Mouse (Mus musculus): ENCODE results near the gene Cped1. TPM values are rescaled to one million over a fixed set of nuclear protein-coding genes. Genes with fewer than 3 reads are reported as not detected.

Cped1 gene
- polyA plus RNA-seq, 1 experiment from 2014 or later = 6.9 TPM

- WGBS = 63% methylated on average over 3 of the region's 3 CpGs
- Histone ChIP-seq H3K9ac (ENCODE audit: low read length) (no peak overlapping the region), H3K4me3 (ENCODE audit: control insufficient read depth in 1 of 2, insufficient read depth in 1 of 2, low read depth in 1 of 2, low read length in 2 of 2) (no peak overlapping the region), H3K36me3 (ENCODE audit: control insufficient read depth, insufficient read depth, low read length) (no peaks in the 10 kb centered on the region), H3K9me3 (ENCODE audit: control insufficient read depth, low read length) (no peaks in the 10 kb centered on the region), H3K4me1 (ENCODE audit: control insufficient read depth in 2 of 2, insufficient read depth in 2 of 2, low read length in 2 of 2) (peaks cover 3 to 11% of the 10 kb centered on the region in 2 experiments; a peak in 3 of 4 replicates), H3K27ac (replicated peaks in 1 of 2; ENCODE audit: control insufficient read depth in 1 of 2, insufficient read depth in 1 of 2, low read depth in 2 of 2, low read length in 2 of 2) (no peak overlapping the region), H3K4me2 (ENCODE audit: low read length) (no peak overlapping the region), H3K27me3 (ENCODE audit: control insufficient read depth, insufficient read depth, low read length) (no peaks in the 10 kb centered on the region)
- no peak for ATAC-seq (ENCODE audit: insufficient number of reproducible peaks, insufficient read depth, low FRiP score, low read depth)
These were observed 15.2 kb downstream of the Cped1 start for GRCm38 (mm10) chr6:22000881-22001280.

GRCm38 (mm10) chr6:22001284-22001916 is 15.7 kb downstream of the Cped1 start:
- H3K9ac ChIP-seq (ENCODE audit: low read length) = no peak overlapping the region
- no peak overlapping the region for H3K27ac ChIP-seq (replicated peaks in 1 of 2; ENCODE audit: control insufficient read depth in 1 of 2, insufficient read depth in 1 of 2, low read depth in 2 of 2, low read length in 2 of 2)
- H3K9me3 ChIP-seq (ENCODE audit: control insufficient read depth, low read length) = no peaks in the 10 kb centered on the region
- peaks cover 3 to 11% of the 10 kb centered on the region in 2 experiments; a peak in 3 of 4 replicates for H3K4me1 ChIP-seq (ENCODE audit: control insufficient read depth in 2 of 2, insufficient read depth in 2 of 2, low read length in 2 of 2)
- no peaks in the 10 kb centered on the region for H3K36me3 ChIP-seq (ENCODE audit: control insufficient read depth, insufficient read depth, low read length)
- WGBS = 78% methylated on average over 5 of the region's 5 CpGs
- no peaks in the 10 kb centered on the region for H3K27me3 ChIP-seq (ENCODE audit: control insufficient read depth, insufficient read depth, low read length)
- H3K4me2 ChIP-seq (ENCODE audit: low read length) = no peak overlapping the region
- ATAC-seq (ENCODE audit: insufficient number of reproducible peaks, insufficient read depth, low FRiP score, low read depth) = no peak
- H3K4me3 ChIP-seq (ENCODE audit: control insufficient read depth in 1 of 2, insufficient read depth in 1 of 2, low read depth in 1 of 2, low read length in 2 of 2) = no peak overlapping the region

- no peaks in the 10 kb centered on the region for H3K9me3 ChIP-seq (ENCODE audit: control insufficient read depth, low read length)
- H3K4me1 ChIP-seq (ENCODE audit: control insufficient read depth in 2 of 2, insufficient read depth in 2 of 2, low read length in 2 of 2) = peaks cover 3 to 11% of the 10 kb centered on the region in 2 experiments; a peak in 3 of 4 replicates
- H3K4me2 ChIP-seq (ENCODE audit: low read length) = peak overlapping the region; percentile 14; the same call in 1 of the 2 replicates
- no peak for ATAC-seq (ENCODE audit: insufficient number of reproducible peaks, insufficient read depth, low FRiP score, low read depth)
- H3K36me3 ChIP-seq (ENCODE audit: control insufficient read depth, insufficient read depth, low read length) = no peaks in the 10 kb centered on the region
- peak overlapping the region in 1 of 2 experiments; percentile 19; a peak in 2 of 4 replicates for H3K27ac ChIP-seq (replicated peaks in 1 of 2; ENCODE audit: control insufficient read depth in 1 of 2, insufficient read depth in 1 of 2, low read depth in 2 of 2, low read length in 2 of 2)
- H3K4me3 ChIP-seq (ENCODE audit: control insufficient read depth in 1 of 2, insufficient read depth in 1 of 2, low read depth in 1 of 2, low read length in 2 of 2) = no peak overlapping the region
- H3K9ac ChIP-seq (ENCODE audit: low read length) = no peak overlapping the region
- WGBS = 53% methylated on average over 17 of the region's 17 CpGs
- H3K27me3 ChIP-seq (ENCODE audit: control insufficient read depth, insufficient read depth, low read length) = no peaks in the 10 kb centered on the region
These were observed 16.9 kb downstream of the Cped1 start for GRCm38 (mm10) chr6:22002521-22003199.

GRCm38 (mm10) chr6:22003200-22003587 is 17.5 kb downstream of the Cped1 start:
- H3K4me1 ChIP-seq (ENCODE audit: control insufficient read depth in 2 of 2, insufficient read depth in 2 of 2, low read length in 2 of 2) = peaks cover 3 to 11% of the 10 kb centered on the region in 2 experiments; a peak in 3 of 4 replicates
- no peaks in the 10 kb centered on the region for H3K36me3 ChIP-seq (ENCODE audit: control insufficient read depth, insufficient read depth, low read length)
- ATAC-seq (ENCODE audit: insufficient number of reproducible peaks, insufficient read depth, low FRiP score, low read depth) = no peak
- no peak overlapping the region for H3K4me3 ChIP-seq (ENCODE audit: control insufficient read depth in 1 of 2, insufficient read depth in 1 of 2, low read depth in 1 of 2, low read length in 2 of 2)
- peak overlapping the region in 1 of 2 experiments; percentile 19; a peak in 2 of 4 replicates for H3K27ac ChIP-seq (replicated peaks in 1 of 2; ENCODE audit: control insufficient read depth in 1 of 2, insufficient read depth in 1 of 2, low read depth in 2 of 2, low read length in 2 of 2)
- WGBS = 13% methylated on average over 6 of the region's 6 CpGs
- no peak overlapping the region for H3K9ac ChIP-seq (ENCODE audit: low read length)
- H3K27me3 ChIP-seq (ENCODE audit: control insufficient read depth, insufficient read depth, low read length) = no peaks in the 10 kb centered on the region
- no peaks in the 10 kb centered on the region for H3K9me3 ChIP-seq (ENCODE audit: control insufficient read depth, low read length)
- H3K4me2 ChIP-seq (ENCODE audit: low read length) = peak overlapping the region; percentile 14; the same call in 1 of the 2 replicates

- no peak for ATAC-seq (ENCODE audit: insufficient number of reproducible peaks, insufficient read depth, low FRiP score, low read depth)
These were observed 18.3 kb downstream of the Cped1 start for GRCm38 (mm10) chr6:22003959-22004543.

GRCm38 (mm10) chr6:22008346-22008745 is 22.6 kb downstream of the Cped1 start:
- Histone ChIP-seq H3K36me3 (ENCODE audit: control insufficient read depth, insufficient read depth, low read length) (no peaks in the 10 kb centered on the region), H3K9ac (ENCODE audit: low read length) (no peak overlapping the region), H3K27me3 (ENCODE audit: control insufficient read depth, insufficient read depth, low read length) (no peaks in the 10 kb centered on the region), H3K9me3 (ENCODE audit: control insufficient read depth, low read length) (no peaks in the 10 kb centered on the region), H3K27ac (replicated peaks in 1 of 2; ENCODE audit: control insufficient read depth in 1 of 2, insufficient read depth in 1 of 2, low read depth in 2 of 2, low read length in 2 of 2) (no peak overlapping the region), H3K4me3 (ENCODE audit: control insufficient read depth in 1 of 2, insufficient read depth in 1 of 2, low read depth in 1 of 2, low read length in 2 of 2) (no peak overlapping the region), H3K4me1 (ENCODE audit: control insufficient read depth in 2 of 2, insufficient read depth in 2 of 2, low read length in 2 of 2) (no peaks in the 10 kb centered on the region), H3K4me2 (ENCODE audit: low read length) (no peak overlapping the region)
- WGBS = 90% methylated on average over 7 of the region's 7 CpGs
- ATAC-seq (ENCODE audit: insufficient number of reproducible peaks, insufficient read depth, low FRiP score, low read depth) = no peak

More at GRCm38 (mm10) chr6:22003959-22004543, 18.3 kb downstream of the Cped1 start:
- H3K4me1 ChIP-seq (ENCODE audit: control insufficient read depth in 2 of 2, insufficient read depth in 2 of 2, low read length in 2 of 2) = peaks cover 3 to 11% of the 10 kb centered on the region in 2 experiments; a peak in 2 of 4 replicates
- no peak overlapping the region for H3K9ac ChIP-seq (ENCODE audit: low read length)
- WGBS = 83% methylated on average over 10 of the region's 10 CpGs
- H3K27ac ChIP-seq (replicated peaks in 1 of 2; ENCODE audit: control insufficient read depth in 1 of 2, insufficient read depth in 1 of 2, low read depth in 2 of 2, low read length in 2 of 2) = no peak overlapping the region
- no peaks in the 10 kb centered on the region for H3K9me3 ChIP-seq (ENCODE audit: control insufficient read depth, low read length)
- H3K36me3 ChIP-seq (ENCODE audit: control insufficient read depth, insufficient read depth, low read length) = no peaks in the 10 kb centered on the region
- no peaks in the 10 kb centered on the region for H3K27me3 ChIP-seq (ENCODE audit: control insufficient read depth, insufficient read depth, low read length)
- H3K4me3 ChIP-seq (ENCODE audit: control insufficient read depth in 1 of 2, insufficient read depth in 1 of 2, low read depth in 1 of 2, low read length in 2 of 2) = no peak overlapping the region
- H3K4me2 ChIP-seq (ENCODE audit: low read length) = no peak overlapping the region

- H3K27me3 ChIP-seq (ENCODE audit: control insufficient read depth, insufficient read depth, low read length) = no peaks in the 10 kb centered on the region
- no peak overlapping the region for H3K9ac ChIP-seq (ENCODE audit: low read length)
- no peak overlapping the region for H3K4me3 ChIP-seq (ENCODE audit: control insufficient read depth in 1 of 2, insufficient read depth in 1 of 2, low read depth in 1 of 2, low read length in 2 of 2)
- H3K9me3 ChIP-seq (ENCODE audit: control insufficient read depth, low read length) = no peaks in the 10 kb centered on the region
- no peaks in the 10 kb centered on the region for H3K4me1 ChIP-seq (ENCODE audit: control insufficient read depth in 2 of 2, insufficient read depth in 2 of 2, low read length in 2 of 2)
- ATAC-seq (ENCODE audit: insufficient number of reproducible peaks, insufficient read depth, low FRiP score, low read depth) = no peak
- WGBS = 87% methylated on average over 12 of the region's 12 CpGs
- no peak overlapping the region for H3K27ac ChIP-seq (replicated peaks in 1 of 2; ENCODE audit: control insufficient read depth in 1 of 2, insufficient read depth in 1 of 2, low read depth in 2 of 2, low read length in 2 of 2)
- H3K36me3 ChIP-seq (ENCODE audit: control insufficient read depth, insufficient read depth, low read length) = no peaks in the 10 kb centered on the region
- no peak overlapping the region for H3K4me2 ChIP-seq (ENCODE audit: low read length)
These were observed 24.5 kb downstream of the Cped1 start for GRCm38 (mm10) chr6:22010258-22010657.
